Mouse (Mus musculus): ENCODE data around the gene Mrpl49. TPM values are rescaled to one million over a fixed set of nuclear protein-coding genes. Genes with fewer than 3 reads are reported as not detected.

Gene Mrpl49
- polyA plus RNA-seq, 1 experiment = 11.0 TPM

GRCm38 (mm10) chr19:6067724-6068415 lies 10.3 kb upstream of the Mrpl49 start, which contains the start of gene Tm7sf2:
Tm7sf2 (minus strand) TSS chr19:6068373.
- peak within 1 kb of the TSS; percentile 54 for H3K4me3 ChIP-seq (ENCODE audit: extremely low read depth, insufficient read depth, insufficient read length)
- H3K27me3 ChIP-seq (ENCODE audit: control insufficient read depth, insufficient read depth, low read length) = no peaks in the 10 kb centered on the region
- peaks cover 11% of the 10 kb centered on the region for H3K36me3 ChIP-seq (ENCODE audit: control insufficient read depth, insufficient read depth, low read length)
- DNase-seq (ENCODE audit: low read depth in 1 of 2, low spot score in 2 of 2) = peak; percentile 66 to 88
- H3K27ac ChIP-seq (ENCODE audit: insufficient read depth, low read length) = peak within 1 kb of the TSS; percentile 52
- peaks cover 7% of the 10 kb centered on the region for H3K4me1 ChIP-seq (ENCODE audit: control insufficient read depth, insufficient read depth, insufficient read length)
- TF ChIP-seq CTCF (IDR thresholded peaks at IDR 0.05; ENCODE audit: extremely low read depth, insufficient read depth, insufficient read length, insufficient replicate concordance) = no peak
- no peak for TF ChIP-seq POLR2A (IDR thresholded peaks at IDR 0.05; ENCODE audit: low read depth, low read length)
- 15% methylated on average over 33 of the region's 33 CpGs for WGBS

- DNase-seq (ENCODE audit: low read depth in 1 of 2, low spot score in 2 of 2) = peak; percentile 66 to 83
- Histone ChIP-seq H3K4me1 (ENCODE audit: control insufficient read depth, insufficient read depth, insufficient read length) (peaks cover 12% of the 10 kb centered on the region), H3K27me3 (ENCODE audit: control insufficient read depth, insufficient read depth, low read length) (no peaks in the 10 kb centered on the region), H3K27ac (ENCODE audit: insufficient read depth, low read length) (peak overlapping the region; percentile 30; the same call in 1 of the 2 replicates), H3K4me3 (ENCODE audit: extremely low read depth, insufficient read depth, insufficient read length) (peak overlapping the region; percentile 54), H3K36me3 (ENCODE audit: control insufficient read depth, insufficient read depth, low read length) (peaks cover 11% of the 10 kb centered on the region)
- WGBS = 1% methylated on average over 30 of the region's 30 CpGs
- peak; percentile 82; the same call in 1 of the 2 replicates for TF ChIP-seq CTCF (IDR thresholded peaks at IDR 0.05; ENCODE audit: extremely low read depth, insufficient read depth, insufficient read length, insufficient replicate concordance)
- no peak for TF ChIP-seq POLR2A (IDR thresholded peaks at IDR 0.05; ENCODE audit: low read depth, low read length)
These were observed 9.6 kb upstream of the Mrpl49 start for GRCm38 (mm10) chr19:6067011-6067723.

- Histone ChIP-seq H3K27ac (ENCODE audit: insufficient read depth, low read length) (no peak overlapping the region), H3K27me3 (ENCODE audit: control insufficient read depth, insufficient read depth, low read length) (no peaks in the 10 kb centered on the region), H3K36me3 (ENCODE audit: control insufficient read depth, insufficient read depth, low read length) (peaks cover 11% of the 10 kb centered on the region), H3K4me3 (ENCODE audit: extremely low read depth, insufficient read depth, insufficient read length) (no peak overlapping the region), H3K4me1 (ENCODE audit: control insufficient read depth, insufficient read depth, insufficient read length) (peaks cover 13% of the 10 kb centered on the region)
- TF ChIP-seq CTCF (IDR thresholded peaks at IDR 0.05; ENCODE audit: extremely low read depth, insufficient read depth, insufficient read length, insufficient replicate concordance) = no peak
- TF ChIP-seq POLR2A (IDR thresholded peaks at IDR 0.05; ENCODE audit: low read depth, low read length) = no peak
- no peak for DNase-seq (ENCODE audit: low read depth in 1 of 2, low spot score in 2 of 2)
- WGBS = 50% methylated on average over 5 of the region's 5 CpGs
These were observed 9.0 kb upstream of the Mrpl49 start for GRCm38 (mm10) chr19:6066571-6066970.

GRCm38 (mm10) chr19:6063081-6063480 lies 5.5 kb upstream of the Mrpl49 start:
- H3K4me3 ChIP-seq (ENCODE audit: extremely low read depth, insufficient read depth, insufficient read length) = no peak overlapping the region
- H3K27me3 ChIP-seq (ENCODE audit: control insufficient read depth, insufficient read depth, low read length) = no peaks in the 10 kb centered on the region
- H3K4me1 ChIP-seq (ENCODE audit: control insufficient read depth, insufficient read depth, insufficient read length) = peaks cover 11% of the 10 kb centered on the region; the same call in 1 of the 2 replicates
- H3K36me3 ChIP-seq (ENCODE audit: control insufficient read depth, insufficient read depth, low read length) = peaks cover 4% of the 10 kb centered on the region
- TF ChIP-seq CTCF (IDR thresholded peaks at IDR 0.05; ENCODE audit: extremely low read depth, insufficient read depth, insufficient read length, insufficient replicate concordance) (no peak), POLR2A (IDR thresholded peaks at IDR 0.05; ENCODE audit: low read depth, low read length) (no peak)
- 91% methylated on average over 6 of the region's 6 CpGs for WGBS
- no peak for DNase-seq (ENCODE audit: low read depth in 1 of 2, low spot score in 2 of 2)
- H3K27ac ChIP-seq (ENCODE audit: insufficient read depth, low read length) = no peak overlapping the region

GRCm38 (mm10) chr19:6062418-6062817 lies 4.8 kb upstream of the Mrpl49 start:
- no peak for DNase-seq (ENCODE audit: low read depth in 1 of 2, low spot score in 2 of 2)
- H3K27ac ChIP-seq (ENCODE audit: insufficient read depth, low read length) = peak overlapping the region; percentile 89
- TF ChIP-seq POLR2A (IDR thresholded peaks at IDR 0.05; ENCODE audit: low read depth, low read length) = no peak
- TF ChIP-seq CTCF (IDR thresholded peaks at IDR 0.05; ENCODE audit: extremely low read depth, insufficient read depth, insufficient read length, insufficient replicate concordance) = no peak
- peak overlapping the region; percentile 96 for H3K4me3 ChIP-seq (ENCODE audit: extremely low read depth, insufficient read depth, insufficient read length)
- WGBS = 45% methylated on average over 5 of the region's 5 CpGs
- H3K27me3 ChIP-seq (ENCODE audit: control insufficient read depth, insufficient read depth, low read length) = no peaks in the 10 kb centered on the region
- H3K4me1 ChIP-seq (ENCODE audit: control insufficient read depth, insufficient read depth, insufficient read length) = peaks cover 9% of the 10 kb centered on the region; the same call in 1 of the 2 replicates
- H3K36me3 ChIP-seq (ENCODE audit: control insufficient read depth, insufficient read depth, low read length) = peaks cover 4% of the 10 kb centered on the region

- peak in 1 of 2 experiments; percentile 69 for DNase-seq (ENCODE audit: low read depth in 1 of 2, low spot score in 2 of 2)
- Histone ChIP-seq H3K27ac (ENCODE audit: insufficient read depth, low read length) (peak overlapping the region; percentile 89), H3K4me1 (ENCODE audit: control insufficient read depth, insufficient read depth, insufficient read length) (peaks cover 8% of the 10 kb centered on the region; the same call in 1 of the 2 replicates), H3K27me3 (ENCODE audit: control insufficient read depth, insufficient read depth, low read length) (no peaks in the 10 kb centered on the region), H3K4me3 (ENCODE audit: extremely low read depth, insufficient read depth, insufficient read length) (peak overlapping the region; percentile 96), H3K36me3 (ENCODE audit: control insufficient read depth, insufficient read depth, low read length) (peaks cover 4% of the 10 kb centered on the region)
- under 1% methylated on average over 44 of the region's 44 CpGs for WGBS
- TF ChIP-seq CTCF (IDR thresholded peaks at IDR 0.05; ENCODE audit: extremely low read depth, insufficient read depth, insufficient read length, insufficient replicate concordance) = no peak
- TF ChIP-seq POLR2A (IDR thresholded peaks at IDR 0.05; ENCODE audit: low read depth, low read length) = no peak
These were observed 4.2 kb upstream of the Mrpl49 start for GRCm38 (mm10) chr19:6061641-6062302.

Measured in spleen, adult 2 months (tissue).